Mouse (Mus musculus): ENCODE results near the gene Hoxa7. TPM values are rescaled to one million over a fixed set of nuclear protein-coding genes. Genes with fewer than 3 reads are reported as not detected.

Gene Hoxa7
- polyA plus RNA-seq, 1 experiment, result 1.4 TPM

DNA sequence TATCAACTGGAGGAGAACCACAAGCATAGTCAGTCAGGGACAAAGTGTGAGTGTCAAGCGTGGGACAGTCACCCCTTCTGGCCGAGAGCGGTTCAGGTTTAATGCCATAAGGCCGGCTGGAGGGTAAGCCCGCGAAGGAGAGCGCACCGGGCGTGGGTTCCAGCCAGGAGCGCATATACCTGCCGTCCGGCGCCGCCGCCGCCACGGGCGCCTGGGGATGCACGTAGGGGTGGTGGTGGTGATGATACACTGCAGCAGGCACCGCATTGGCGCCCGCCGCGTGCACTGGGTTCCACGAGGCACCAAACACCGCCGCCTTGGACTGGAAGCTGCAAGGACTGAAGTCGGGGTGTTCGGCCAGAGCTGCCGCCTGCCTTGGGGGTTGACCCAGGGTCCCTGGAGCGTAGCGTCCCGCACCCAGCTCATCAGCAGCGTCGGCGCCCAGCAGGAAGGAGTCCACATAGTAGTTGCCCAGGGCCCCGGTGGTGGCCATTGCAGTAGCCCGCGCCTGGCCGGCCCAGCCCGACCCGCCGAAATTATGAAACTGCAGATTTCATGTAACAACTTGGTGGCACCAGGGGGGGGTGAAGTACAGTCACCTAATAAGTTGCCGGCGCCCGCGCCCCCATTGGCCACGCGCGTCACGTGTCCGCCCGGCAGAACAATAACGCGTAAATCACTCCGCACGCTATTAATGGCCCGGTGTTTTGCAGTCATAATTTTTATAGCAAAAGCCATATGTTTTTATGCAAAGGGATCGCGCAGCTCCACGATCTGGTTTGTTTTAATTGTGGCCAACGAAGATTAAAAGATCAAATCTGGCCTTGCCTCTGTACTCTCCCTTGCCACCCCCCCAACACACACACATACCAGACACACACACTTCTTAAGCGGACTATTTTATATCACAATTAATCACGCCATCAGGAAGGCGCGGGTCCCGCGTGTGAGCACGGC, 4.2 kb upstream of the Hoxa7 start:
- no peaks in the 10 kb centered on the region for H3K4me1 ChIP-seq (ENCODE audit: control insufficient read depth, insufficient read depth, low read length)
- H3K9me3 ChIP-seq (replicated peaks; ENCODE audit: control insufficient read depth, insufficient read depth, low read length, poor library complexity, severe bottlenecking), result no peaks in the 10 kb centered on the region
- H3K4me3 ChIP-seq (ENCODE audit: low read depth, low read length), result peak overlapping the region; percentile 30
- no peak overlapping the region for H3K9ac ChIP-seq (ENCODE audit: low read depth, poor library complexity, severe bottlenecking)
- H3K27me3 ChIP-seq (ENCODE audit: control insufficient read depth, insufficient read depth, low read length, poor library complexity, severe bottlenecking), result peaks cover 62% of the 10 kb centered on the region
- no peak overlapping the region for H3K27ac ChIP-seq (ENCODE audit: insufficient read depth, low read length)
- H3K36me3 ChIP-seq (ENCODE audit: control insufficient read depth, insufficient read depth, low read length, poor library complexity, severe bottlenecking), result no peaks in the 10 kb centered on the region
- TF ChIP-seq POLR2A (IDR thresholded peaks at IDR 0.05; ENCODE audit: insufficient read depth, low read length) (no peak), EP300 (IDR thresholded peaks at IDR 0.05; ENCODE audit: insufficient read depth, low read depth, low read length) (no peak), CTCF (IDR thresholded peaks at IDR 0.05; ENCODE audit: low read depth, low read length) (no peak)

DNA sequence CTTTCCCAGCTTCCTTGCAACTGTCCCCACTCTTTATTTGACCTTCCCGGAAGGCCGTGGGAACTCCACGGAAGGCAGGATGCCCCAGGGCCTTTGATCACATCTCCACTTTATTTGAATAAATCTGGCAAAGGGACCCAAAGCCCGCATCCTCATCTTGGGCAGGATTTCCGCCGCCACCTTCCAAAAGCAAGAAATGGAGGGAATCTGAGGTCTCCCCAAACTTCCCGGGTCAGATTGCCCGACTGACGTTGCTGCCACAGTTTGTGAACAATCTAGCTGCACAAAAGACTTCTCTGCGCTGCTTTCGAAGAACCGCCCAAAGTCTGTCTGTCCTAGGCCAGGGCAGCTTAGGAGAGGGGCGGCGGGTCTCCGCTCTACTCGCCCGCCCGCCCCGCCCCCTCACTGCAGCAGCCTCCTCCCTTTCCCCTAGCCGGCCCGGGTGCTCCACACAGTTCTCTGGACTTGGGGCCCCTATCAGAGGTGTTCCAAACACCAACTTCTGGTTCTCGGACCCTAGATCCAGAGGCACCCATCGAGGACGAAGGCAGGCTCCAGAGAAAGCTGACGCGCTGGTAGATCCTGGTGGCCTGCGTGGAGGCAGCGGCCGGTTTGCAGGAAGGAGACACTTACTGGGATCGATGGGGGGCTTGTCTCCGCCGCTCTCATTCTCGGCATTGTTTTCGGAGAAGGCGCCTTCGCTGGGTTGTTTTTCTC, 3.4 kb upstream of the Hoxa7 start:
- peaks cover 59% of the 10 kb centered on the region for H3K27me3 ChIP-seq (ENCODE audit: control insufficient read depth, insufficient read depth, low read length, poor library complexity, severe bottlenecking)
- peak overlapping the region; percentile 30 for H3K4me3 ChIP-seq (ENCODE audit: low read depth, low read length)
- no peaks in the 10 kb centered on the region for H3K4me1 ChIP-seq (ENCODE audit: control insufficient read depth, insufficient read depth, low read length)
- H3K9ac ChIP-seq (ENCODE audit: low read depth, poor library complexity, severe bottlenecking), result no peak overlapping the region
- H3K27ac ChIP-seq (ENCODE audit: insufficient read depth, low read length), result no peak overlapping the region
- H3K36me3 ChIP-seq (ENCODE audit: control insufficient read depth, insufficient read depth, low read length, poor library complexity, severe bottlenecking), result no peaks in the 10 kb centered on the region
- H3K9me3 ChIP-seq (replicated peaks; ENCODE audit: control insufficient read depth, insufficient read depth, low read length, poor library complexity, severe bottlenecking), result no peaks in the 10 kb centered on the region
- no peak for TF ChIP-seq POLR2A (IDR thresholded peaks at IDR 0.05; ENCODE audit: insufficient read depth, low read length)

DNA sequence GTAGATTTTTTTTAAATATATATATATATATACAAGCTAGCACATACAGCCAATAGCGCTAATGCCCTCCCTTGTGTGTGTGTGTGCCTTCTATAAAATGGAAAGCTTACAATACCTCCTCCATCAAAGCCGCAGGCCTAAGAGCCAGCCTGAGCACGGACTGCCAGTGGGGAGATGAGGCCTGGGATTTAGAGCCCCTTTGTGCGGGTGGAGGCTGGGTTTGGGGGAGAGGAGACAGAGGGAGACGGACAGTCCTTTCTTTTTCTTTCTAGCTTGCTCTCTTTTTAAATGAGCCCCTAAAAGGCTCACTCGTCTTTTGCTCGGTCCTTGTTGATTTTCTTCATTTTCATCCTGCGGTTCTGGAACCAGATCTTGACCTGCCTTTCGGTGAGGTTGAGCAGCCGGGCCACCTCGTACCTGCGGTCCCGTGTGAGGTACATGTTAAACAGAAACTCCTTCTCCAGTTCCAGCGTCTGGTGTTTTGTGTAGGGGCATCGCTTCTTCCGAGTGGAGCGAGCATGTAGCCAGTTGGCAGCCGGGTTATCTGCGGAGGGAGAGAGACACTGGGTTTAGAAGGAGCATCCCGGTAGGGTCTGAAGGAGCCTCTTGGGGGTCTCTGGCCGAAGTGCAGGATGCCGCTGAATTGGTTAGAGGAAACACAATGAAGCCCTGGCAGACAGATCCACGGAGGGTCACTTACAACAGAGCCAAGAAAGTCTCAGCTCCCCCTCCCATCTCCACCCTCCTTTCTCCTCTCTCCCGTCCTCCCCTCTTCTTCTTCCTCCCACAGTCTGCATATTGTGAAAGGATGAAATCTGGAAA, 2.5 kb upstream of the Hoxa7 start:
- H3K4me1 ChIP-seq (ENCODE audit: control insufficient read depth, insufficient read depth, low read length), result no peaks in the 10 kb centered on the region
- H3K9me3 ChIP-seq (replicated peaks; ENCODE audit: control insufficient read depth, insufficient read depth, low read length, poor library complexity, severe bottlenecking), result no peaks in the 10 kb centered on the region
- TF ChIP-seq CTCF (IDR thresholded peaks at IDR 0.05; ENCODE audit: low read depth, low read length) (no peak), POLR2A (IDR thresholded peaks at IDR 0.05; ENCODE audit: insufficient read depth, low read length) (no peak), EP300 (IDR thresholded peaks at IDR 0.05; ENCODE audit: insufficient read depth, low read depth, low read length) (no peak)
- H3K9ac ChIP-seq (ENCODE audit: low read depth, poor library complexity, severe bottlenecking), result no peak overlapping the region
- H3K4me3 ChIP-seq (ENCODE audit: low read depth, low read length), result no peak overlapping the region
- no peak overlapping the region for H3K27ac ChIP-seq (ENCODE audit: insufficient read depth, low read length)
- H3K27me3 ChIP-seq (ENCODE audit: control insufficient read depth, insufficient read depth, low read length, poor library complexity, severe bottlenecking), result peaks cover 59% of the 10 kb centered on the region
- no peaks in the 10 kb centered on the region for H3K36me3 ChIP-seq (ENCODE audit: control insufficient read depth, insufficient read depth, low read length, poor library complexity, severe bottlenecking)

DNA sequence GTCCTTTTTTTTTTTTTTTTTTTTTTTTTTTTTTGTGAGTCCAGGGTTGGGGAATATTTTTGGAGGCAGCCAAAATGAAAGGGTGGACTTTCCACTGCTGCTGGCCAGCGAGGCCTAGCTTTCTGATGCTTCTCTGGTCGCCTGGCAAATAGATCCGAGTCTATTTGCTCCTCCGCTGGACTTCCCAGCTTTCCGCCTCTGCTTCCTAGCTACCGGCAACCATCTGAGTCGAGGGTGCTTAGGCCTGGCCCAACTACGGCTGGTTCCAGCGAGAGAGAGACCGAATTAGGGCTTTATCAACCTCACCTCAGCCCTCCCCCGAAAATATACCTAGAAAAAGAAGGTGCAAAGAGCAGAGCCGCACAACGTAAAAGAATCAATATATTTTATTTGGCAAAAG, 1.1 kb upstream of the Hoxa7 start:
- Histone ChIP-seq H3K27me3 (ENCODE audit: control insufficient read depth, insufficient read depth, low read length, poor library complexity, severe bottlenecking) (peaks cover 63% of the 10 kb centered on the region), H3K36me3 (ENCODE audit: control insufficient read depth, insufficient read depth, low read length, poor library complexity, severe bottlenecking) (no peaks in the 10 kb centered on the region), H3K9ac (ENCODE audit: low read depth, poor library complexity, severe bottlenecking) (no peak overlapping the region), H3K27ac (ENCODE audit: insufficient read depth, low read length) (no peak overlapping the region), H3K4me3 (ENCODE audit: low read depth, low read length) (no peak overlapping the region), H3K9me3 (replicated peaks; ENCODE audit: control insufficient read depth, insufficient read depth, low read length, poor library complexity, severe bottlenecking) (no peaks in the 10 kb centered on the region), H3K4me1 (ENCODE audit: control insufficient read depth, insufficient read depth, low read length) (no peaks in the 10 kb centered on the region)
- TF ChIP-seq EP300 (IDR thresholded peaks at IDR 0.05; ENCODE audit: insufficient read depth, low read depth, low read length) (no peak), POLR2A (IDR thresholded peaks at IDR 0.05; ENCODE audit: insufficient read depth, low read length) (no peak), CTCF (IDR thresholded peaks at IDR 0.05; ENCODE audit: low read depth, low read length) (no peak)

DNA sequence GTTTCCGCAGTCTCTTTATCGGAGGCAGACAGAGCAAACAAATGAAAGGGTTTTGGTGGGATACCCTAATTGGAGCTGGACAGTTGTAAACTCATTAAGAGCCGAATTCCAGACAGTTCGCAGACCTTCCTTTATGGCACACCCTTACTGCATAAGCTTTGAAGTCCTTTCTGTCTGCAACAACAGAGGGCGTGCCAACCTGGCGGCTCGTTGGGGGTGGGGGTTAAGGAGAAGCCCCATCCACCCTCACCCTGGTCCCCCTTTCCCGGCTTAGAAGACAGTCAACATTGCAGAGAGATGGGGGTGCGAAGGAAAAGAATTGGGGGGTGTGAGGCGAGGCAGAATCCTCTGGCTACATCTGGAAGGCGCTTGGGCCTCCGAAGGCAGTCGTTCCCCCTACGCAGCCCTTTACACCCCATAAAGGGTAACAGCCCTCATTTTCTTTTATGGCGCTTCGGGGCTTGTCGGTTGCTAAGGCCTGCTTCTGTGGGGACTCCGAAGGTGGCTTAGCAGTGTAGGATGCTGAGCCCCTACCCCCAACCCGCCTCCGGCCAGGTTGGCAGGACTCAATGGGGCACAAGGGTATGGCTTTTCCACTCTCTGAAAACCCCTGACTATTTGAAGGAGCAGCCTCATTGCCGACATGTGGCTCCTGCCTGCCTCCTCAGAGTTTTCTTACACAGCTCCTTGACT, 485 bp upstream of the Hoxa7 start:
- TF ChIP-seq CTCF (IDR thresholded peaks at IDR 0.05; ENCODE audit: low read depth, low read length) (no peak), POLR2A (IDR thresholded peaks at IDR 0.05; ENCODE audit: insufficient read depth, low read length) (no peak), EP300 (IDR thresholded peaks at IDR 0.05; ENCODE audit: insufficient read depth, low read depth, low read length) (no peak)
- H3K4me1 ChIP-seq (ENCODE audit: control insufficient read depth, insufficient read depth, low read length), result no peaks in the 10 kb centered on the region
- H3K36me3 ChIP-seq (ENCODE audit: control insufficient read depth, insufficient read depth, low read length, poor library complexity, severe bottlenecking), result no peaks in the 10 kb centered on the region
- H3K27ac ChIP-seq (ENCODE audit: insufficient read depth, low read length), result no peak overlapping the region
- no peaks in the 10 kb centered on the region for H3K9me3 ChIP-seq (replicated peaks; ENCODE audit: control insufficient read depth, insufficient read depth, low read length, poor library complexity, severe bottlenecking)
- no peak overlapping the region for H3K4me3 ChIP-seq (ENCODE audit: low read depth, low read length)
- peaks cover 61% of the 10 kb centered on the region for H3K27me3 ChIP-seq (ENCODE audit: control insufficient read depth, insufficient read depth, low read length, poor library complexity, severe bottlenecking)
- H3K9ac ChIP-seq (ENCODE audit: low read depth, poor library complexity, severe bottlenecking), result no peak overlapping the region
